Mouse (Mus musculus): ENCODE data around the gene Zfp609. TPM values are rescaled to one million over a fixed set of nuclear protein-coding genes. Genes with fewer than 3 reads are reported as not detected.
A peak's percentile ranks its signal among the peaks of the same experiment; 100 is the strongest.

Zfp609 gene
- 26.1 and 28.9 TPM in 2 replicates for total RNA-seq (2014; fragmentation: Nextera tagmentation)
- total RNA-seq (2017): 4.3 and 5.1 TPM in 2 replicates

GRCm38 (mm10) chr9:65827344-65828015, at the start of gene Zfp609:
TSS of gene Zfp609 (minus strand) at chr9:65827564.
- ATAC-seq (replicated peaks; ENCODE audit: poor library complexity, severe bottlenecking): peak; percentile 83

DNA sequence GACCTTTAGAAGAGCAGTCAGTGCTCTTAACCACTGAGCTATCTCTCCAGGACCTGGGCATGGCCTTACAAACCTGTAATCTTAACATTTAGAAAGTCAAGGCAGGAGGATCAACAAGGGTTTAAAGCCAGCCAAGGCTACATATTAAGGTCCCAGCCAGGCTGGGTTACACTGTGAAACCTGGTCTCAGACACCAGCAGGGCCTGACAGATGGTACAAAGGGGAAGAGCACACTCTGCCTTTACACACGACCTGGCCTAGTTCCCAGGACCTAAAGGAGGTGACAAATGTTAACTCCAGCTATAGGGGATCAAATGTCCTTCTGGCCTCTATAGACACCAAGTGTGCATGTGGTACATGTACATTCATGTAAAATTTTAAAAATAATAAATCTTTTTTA, 32.3 kb upstream of the Zfp609 start:
- ATAC-seq (replicated peaks; ENCODE audit: poor library complexity, severe bottlenecking): no peak

DNA sequence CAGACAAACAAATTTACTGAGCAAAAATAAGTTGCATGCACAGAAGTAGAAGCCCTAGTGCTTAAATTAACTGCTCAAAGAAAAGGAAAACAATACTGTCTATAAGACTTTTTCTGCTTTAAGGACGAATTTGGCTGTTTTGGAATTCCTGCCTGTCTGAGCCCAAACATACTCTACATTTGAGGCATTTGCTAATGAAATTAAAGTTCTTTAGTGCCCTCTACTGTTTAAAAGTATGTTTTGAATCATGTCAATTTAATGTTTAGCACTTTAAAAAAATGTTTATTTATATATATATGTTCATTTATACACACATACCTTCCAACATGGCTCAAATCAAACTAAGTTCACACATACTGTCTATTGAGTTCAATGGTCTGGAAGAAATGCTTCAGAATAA, 22.8 kb upstream of the Zfp609 start:
- ATAC-seq (replicated peaks; ENCODE audit: poor library complexity, severe bottlenecking): no peak

- ATAC-seq (replicated peaks; ENCODE audit: poor library complexity, severe bottlenecking): peak; percentile 64
These were observed 20.8 kb upstream of the Zfp609 start for GRCm38 (mm10) chr9:65848154-65848553.

DNA sequence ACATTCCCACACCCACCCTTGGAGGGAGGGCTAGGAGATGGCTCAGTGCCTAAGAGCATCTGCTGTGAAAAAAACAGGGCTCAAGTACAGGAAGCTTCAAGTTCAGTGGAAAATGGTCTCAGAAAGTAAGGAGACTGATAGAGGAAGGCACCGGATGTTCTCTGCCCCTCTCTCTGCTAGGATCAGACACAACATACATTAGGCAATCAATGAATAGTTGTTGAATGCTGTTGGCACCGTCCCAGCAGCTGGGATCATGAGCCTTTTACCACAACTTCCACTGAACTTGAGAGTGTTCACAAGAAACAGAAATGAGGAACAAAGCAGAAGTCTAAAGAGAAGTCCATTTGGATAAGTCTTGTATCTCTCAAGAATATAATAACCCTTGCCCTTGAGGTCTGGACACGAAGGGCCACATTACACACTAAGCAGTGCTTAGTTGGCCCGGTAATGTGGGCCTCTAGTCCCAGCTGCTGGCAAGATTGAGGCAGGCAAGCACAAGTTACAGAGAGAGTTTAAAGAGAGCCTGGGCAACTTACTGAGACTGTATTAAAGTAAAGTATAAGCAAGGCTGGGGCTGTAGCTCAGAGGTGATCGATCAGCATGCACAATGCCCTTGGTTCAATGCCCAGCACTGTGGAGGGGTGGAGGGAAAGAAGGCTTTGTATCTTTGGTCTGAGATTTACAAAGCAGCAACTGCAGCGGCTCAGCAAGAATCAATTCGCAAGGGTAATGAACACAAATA, 17.2 kb upstream of the Zfp609 start:
- peak; percentile 84 for ATAC-seq (replicated peaks; ENCODE audit: poor library complexity, severe bottlenecking)

DNA sequence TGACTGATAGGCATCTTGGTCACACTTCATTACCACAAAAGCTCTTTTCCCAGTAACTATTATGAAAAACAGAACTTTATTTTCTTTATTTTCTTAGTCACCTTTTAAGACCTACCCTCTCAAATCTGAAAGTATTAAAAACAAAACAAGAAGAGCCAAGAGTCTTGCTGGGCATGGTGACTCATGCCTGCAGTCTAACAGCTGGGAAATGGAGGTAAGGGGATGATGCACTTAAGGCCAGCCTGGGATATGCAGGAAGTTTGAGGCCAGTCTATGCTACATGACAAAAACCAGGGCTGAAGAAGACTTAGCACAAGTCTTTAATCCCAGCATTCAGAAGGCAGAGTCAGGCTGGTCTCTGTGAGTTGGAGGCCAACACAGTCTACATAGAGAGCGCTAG, 12.5 kb upstream of the Zfp609 start:
- ATAC-seq (replicated peaks; ENCODE audit: poor library complexity, severe bottlenecking): no peak

DNA sequence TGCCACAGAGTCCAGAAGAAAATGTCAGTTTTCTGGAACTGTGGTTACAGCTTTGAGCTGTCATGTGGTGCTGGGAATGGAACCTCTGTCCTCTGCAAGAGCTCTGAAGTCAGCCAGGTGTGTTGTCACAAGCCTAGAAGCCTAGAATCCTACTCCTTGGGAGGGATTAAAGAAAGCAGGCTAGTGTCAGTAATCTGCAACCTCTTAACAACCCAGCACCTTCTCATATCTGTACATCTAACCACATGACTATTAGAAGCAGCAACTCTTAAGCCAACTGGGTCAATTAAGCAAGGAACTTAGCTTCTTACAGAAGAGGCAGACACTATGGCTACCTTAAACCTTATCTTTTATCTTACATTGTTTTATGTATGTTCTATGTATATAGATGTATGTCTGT, 9.6 kb upstream of the Zfp609 start:
- no peak for ATAC-seq (replicated peaks; ENCODE audit: poor library complexity, severe bottlenecking)

GRCm38 (mm10) chr9:65834628-65835354, 7.4 kb upstream of the Zfp609 start:
- ATAC-seq (replicated peaks; ENCODE audit: poor library complexity, severe bottlenecking): peak; percentile 74

DNA sequence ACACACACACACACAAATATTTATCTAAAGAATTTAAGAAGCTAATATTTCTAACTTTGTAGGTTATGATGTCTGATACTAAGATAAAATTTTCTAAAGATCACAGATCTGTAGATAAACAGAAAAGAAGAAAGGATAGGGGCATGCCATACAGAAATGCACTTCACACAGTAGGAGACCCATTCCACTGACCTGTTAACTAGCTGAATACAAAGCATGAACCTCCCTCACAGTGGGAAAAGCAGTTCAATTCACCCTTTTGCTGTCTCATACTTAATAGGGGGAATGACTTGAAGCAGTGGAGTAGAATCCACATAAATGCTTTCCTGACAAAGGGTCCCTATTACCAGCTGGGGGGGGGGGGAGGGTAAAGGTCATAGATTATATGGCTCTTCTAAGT, 6.3 kb upstream of the Zfp609 start:
- no peak for ATAC-seq (replicated peaks; ENCODE audit: poor library complexity, severe bottlenecking)

GRCm38 (mm10) chr9:65833230-65833629, 5.9 kb upstream of the Zfp609 start:
- no peak for ATAC-seq (replicated peaks; ENCODE audit: poor library complexity, severe bottlenecking)

GRCm38 (mm10) chr9:65832041-65832440, 4.7 kb upstream of the Zfp609 start:
- no peak for ATAC-seq (replicated peaks; ENCODE audit: poor library complexity, severe bottlenecking)

- no peak for ATAC-seq (replicated peaks; ENCODE audit: poor library complexity, severe bottlenecking)
These were observed 3.8 kb upstream of the Zfp609 start for GRCm38 (mm10) chr9:65831164-65831563.

- no peak for ATAC-seq (replicated peaks; ENCODE audit: poor library complexity, severe bottlenecking)
These were observed 2.9 kb upstream of the Zfp609 start for GRCm38 (mm10) chr9:65830255-65830654.

DNA sequence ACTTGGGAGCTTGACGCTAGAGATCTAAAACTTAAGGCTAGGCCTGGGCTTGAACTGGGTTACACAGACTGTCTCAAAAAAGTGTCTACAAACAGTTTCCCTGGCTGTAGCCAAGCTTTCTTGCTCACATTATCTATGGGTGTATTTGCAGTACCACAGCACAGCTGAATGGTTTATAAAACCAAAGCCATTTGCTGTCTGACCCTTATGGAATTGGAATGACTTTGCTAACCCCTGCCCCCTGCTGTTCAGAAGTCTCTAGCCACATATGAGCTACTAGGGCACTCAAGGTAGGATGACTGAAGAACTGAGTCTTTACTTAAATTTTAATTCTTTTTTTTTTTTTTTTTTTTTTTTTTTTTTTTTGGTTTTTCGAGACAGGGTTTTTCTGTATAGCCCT, 2.0 kb upstream of the Zfp609 start:
- ATAC-seq (replicated peaks; ENCODE audit: poor library complexity, severe bottlenecking): no peak

DNA sequence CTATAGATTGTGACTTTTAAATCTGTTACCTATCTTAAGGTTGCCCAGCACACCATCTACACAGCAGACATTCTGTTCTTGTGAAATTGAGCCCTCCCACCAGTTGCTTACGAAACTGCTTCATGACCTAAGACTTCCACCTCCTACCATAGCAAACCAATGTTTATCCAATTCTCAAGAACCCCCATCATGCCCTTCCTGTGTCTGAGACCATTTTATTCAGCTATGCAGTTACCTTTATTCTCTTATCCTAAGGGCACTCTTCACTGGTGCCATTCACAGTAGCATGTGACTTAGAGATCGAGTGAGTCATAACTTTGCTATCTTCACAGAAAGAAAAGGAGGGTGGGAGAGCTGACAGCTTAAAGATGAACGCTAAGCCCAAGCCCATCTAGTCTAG, 1.1 kb upstream of the Zfp609 start:
- ATAC-seq (replicated peaks; ENCODE audit: poor library complexity, severe bottlenecking): peak; percentile 45

- ATAC-seq (replicated peaks; ENCODE audit: poor library complexity, severe bottlenecking): no peak
These were observed 646 bp upstream of the Zfp609 start for GRCm38 (mm10) chr9:65828016-65828403.

GRCm38 (mm10) chr9:65826588-65827343, 598 bp downstream of the Zfp609 start:
- ATAC-seq (replicated peaks; ENCODE audit: poor library complexity, severe bottlenecking): peak; percentile 49

- no peak for ATAC-seq (replicated peaks; ENCODE audit: poor library complexity, severe bottlenecking)
These were observed 1.2 kb downstream of the Zfp609 start for GRCm38 (mm10) chr9:65826226-65826587.

GRCm38 (mm10) chr9:65823716-65824462, 3.5 kb downstream of the Zfp609 start:
- no peak for ATAC-seq (replicated peaks; ENCODE audit: poor library complexity, severe bottlenecking)

DNA sequence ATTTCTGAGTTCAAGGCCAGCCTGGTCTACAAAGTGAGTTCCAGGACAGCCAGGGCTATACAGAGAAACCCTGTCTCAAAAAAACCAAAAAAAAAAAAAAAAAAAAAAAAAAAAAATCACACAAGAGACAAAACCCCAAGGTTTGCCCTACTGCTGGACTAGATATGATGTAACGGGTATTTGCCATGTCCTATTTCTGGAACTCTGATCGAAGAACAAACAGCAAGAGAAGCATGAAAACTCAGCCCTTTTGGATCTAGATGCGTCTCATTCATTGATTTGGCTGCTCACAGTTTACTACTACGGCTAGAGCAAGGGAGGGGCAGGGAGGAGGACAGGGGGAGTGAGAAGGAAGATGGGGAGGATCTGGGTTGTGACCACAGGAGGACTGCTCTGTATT, 5.4 kb downstream of the Zfp609 start:
- ATAC-seq (replicated peaks; ENCODE audit: poor library complexity, severe bottlenecking): no peak

Measured in granulocyte monocyte progenitor cell, adult 5-6 weeks (primary cell).